Mouse (Mus musculus) ES-E14 (cell line): ENCODE results near the gene Fer.

ENCODE experiments used
- CHD2 ChIP-seq: IDR thresholded peaks from 2 replicates; pipeline ENCODE4 v1.6.1; 2014; ENCODE audit warnings: mild to moderate bottlenecking, low read depth, low read length, inconsistent platforms
- HCFC1 ChIP-seq: IDR thresholded peaks from 2 replicates; pipeline ENCODE4 v1.6.1; 2012; ENCODE audit warnings: low read length, inconsistent platforms, borderline replicate concordance; ENCODE audit not compliant: insufficient read depth

DNA sequence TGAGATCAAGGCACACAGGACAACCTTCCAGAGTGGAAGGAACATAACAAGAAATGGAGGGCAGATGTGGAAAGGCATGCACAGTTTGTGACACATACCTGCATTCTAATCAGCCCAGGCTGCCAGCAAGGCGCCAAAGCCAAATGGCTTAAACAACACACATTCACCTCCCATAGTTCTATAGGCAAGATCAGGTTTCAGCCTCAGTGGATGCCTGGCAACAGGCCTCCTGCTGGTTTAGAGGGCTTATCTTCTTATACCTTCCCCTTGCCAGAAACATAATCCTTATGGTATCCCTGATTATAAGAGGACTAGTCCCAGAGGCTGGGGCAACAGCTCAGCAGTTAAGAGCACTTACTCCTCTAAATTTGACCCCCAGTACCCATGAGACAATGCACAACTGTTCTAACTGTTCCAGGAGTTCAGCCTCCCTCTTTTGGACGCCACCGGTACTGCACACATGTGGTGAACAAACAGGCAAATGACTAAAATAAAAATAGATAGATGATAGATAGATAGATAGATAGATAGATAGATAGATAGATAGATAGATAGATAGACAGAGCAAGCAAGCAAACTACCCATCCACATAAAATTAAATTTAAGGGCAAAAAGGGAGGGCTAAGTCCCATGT lies 23.1 kb upstream of the Fer start:
- TF ChIP-seq HCFC1 (no peak), CHD2 (no peak)
